Mouse (Mus musculus) erythroblast, adult 5-6 weeks (primary cell): ENCODE results near the gene Cd86. TPM values are rescaled to one million over a fixed set of nuclear protein-coding genes. Genes with fewer than 3 reads are reported as not detected.

ENCODE experiments used
- ATAC-seq: replicated peaks from 2 replicates; pipeline ENCODE4 v1.8.0; 2016; ENCODE audit warnings: moderate number of reproducible peaks, mild to moderate bottlenecking, moderate TSS enrichment, inconsistent platforms; ENCODE audit not compliant: poor library complexity, low FRiP score, severe bottlenecking
- total RNA-seq, 2 experiments: library from RNA; stranded (forward) in 1 of 2; stranded (reverse) in 1 of 2; fragments of 150-400 nt in 1 of 2; fragments of 200-764, 138-1000 nt in 1 of 2; gene quantifications; 2 replicates each; pipeline versions ENCODE4 v1.2.3 to v1.2.4; 2015 to 2017; ENCODE audit warnings: low replicate concordance in 2 of 2

Cd86 gene
- total RNA-seq (2015; ENCODE audit: low replicate concordance) (6.7 and 10.2 TPM in 2 replicates), total RNA-seq (2017; ENCODE audit: low replicate concordance) (6.6 and 12.8 TPM in 2 replicates)

DNA sequence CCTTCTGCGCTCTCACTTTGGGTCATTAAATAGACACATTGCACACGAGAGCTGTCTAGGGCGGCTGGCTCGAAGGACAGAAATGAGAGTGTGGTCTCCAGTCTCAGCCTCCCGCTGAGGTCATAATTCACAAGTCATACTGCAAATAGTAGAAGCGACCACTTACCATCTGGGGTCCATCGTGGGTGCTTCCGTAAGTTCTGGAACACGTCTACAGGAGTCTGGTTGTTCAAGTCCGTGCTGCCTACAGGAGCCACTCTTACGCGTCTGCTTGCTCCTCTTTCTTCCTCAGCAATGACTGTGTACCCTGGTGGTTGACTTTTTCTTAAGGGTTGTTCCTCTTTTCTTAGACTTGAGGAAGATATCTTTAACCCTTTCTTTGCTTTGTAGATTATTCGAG, at the start of gene Cd86:
TSS of gene Cd86 (minus strand) at position 300 of the 400 bp plus-strand sequence.
- no peak for ATAC-seq

DNA sequence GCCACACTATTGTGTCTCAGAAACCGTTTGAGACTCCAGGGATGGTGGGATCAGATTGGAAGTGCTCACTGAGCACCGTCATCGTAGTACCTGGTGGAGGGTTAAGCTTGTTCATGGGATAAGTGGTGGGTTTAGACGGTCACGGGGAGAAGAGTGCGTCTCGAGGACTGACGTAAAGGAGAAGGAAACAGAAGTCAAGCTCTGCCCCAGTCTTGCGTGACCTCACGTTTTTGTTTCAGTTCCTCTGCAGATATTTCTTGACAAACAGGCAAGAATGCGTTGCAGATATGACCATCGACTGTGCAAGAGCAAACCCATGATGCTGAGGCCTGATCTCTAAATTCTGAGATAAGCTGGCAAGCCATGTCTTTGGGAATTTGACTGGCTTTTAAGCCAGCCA, 45.9 kb upstream of the Cd86 start:
- no peak for ATAC-seq

DNA sequence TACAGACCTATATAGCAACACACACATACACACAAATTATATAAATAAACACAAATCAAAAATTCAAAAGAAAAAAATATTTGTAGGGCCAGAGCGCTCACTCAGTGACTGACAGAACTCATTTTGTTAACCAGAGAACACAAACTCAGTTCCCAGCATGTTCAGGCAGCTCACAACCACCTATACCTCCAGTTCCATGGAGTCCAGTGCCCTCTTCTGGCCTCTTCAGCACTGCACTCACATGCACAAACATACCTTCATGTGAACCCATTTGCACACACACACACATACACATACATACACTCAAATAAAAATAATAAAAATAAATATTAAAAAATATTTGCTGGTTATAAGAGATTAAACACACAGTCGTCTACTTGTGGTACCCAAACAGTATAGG, 44.9 kb upstream of the Cd86 start:
- no peak for ATAC-seq

DNA sequence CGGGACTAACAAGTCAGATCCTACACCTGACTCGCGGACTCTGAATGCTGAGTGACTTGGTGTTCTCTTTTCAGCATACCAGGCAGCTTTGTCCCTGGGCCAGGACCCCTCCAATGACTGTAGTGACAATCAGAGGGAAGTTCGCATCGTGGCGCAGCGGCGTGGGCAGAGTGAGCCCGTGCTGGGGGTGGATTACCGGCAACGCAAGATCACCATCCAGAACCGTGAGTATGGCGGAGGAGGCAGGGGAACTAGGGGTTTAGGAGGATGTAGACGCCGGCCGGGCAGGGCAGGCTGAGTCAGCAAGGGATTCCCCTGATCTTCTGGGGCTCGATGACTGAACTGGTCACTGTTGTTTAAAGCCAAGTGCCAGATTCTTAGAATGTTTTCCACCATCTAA, 43.5 kb upstream of the Cd86 start:
- ATAC-seq: no peak

DNA sequence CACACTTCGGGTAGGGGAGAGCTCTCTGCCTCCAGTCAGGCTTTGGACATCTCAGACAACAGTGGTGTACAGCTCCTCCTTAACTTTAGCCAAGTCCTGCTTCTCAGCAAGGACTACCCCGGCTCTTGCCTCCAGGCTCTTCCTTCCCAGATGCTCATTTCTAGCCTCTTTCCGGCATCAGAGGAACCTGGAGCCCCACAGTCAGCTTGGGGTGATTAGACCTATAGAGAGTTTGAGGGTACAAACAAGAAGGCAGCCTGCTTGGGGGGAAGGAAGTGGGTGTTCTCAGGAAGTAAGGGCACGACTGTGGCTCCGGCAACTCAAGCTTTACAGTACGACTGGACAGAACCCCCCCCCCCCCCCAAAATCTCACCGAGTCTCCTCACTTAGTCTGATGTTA, 42.9 kb upstream of the Cd86 start:
- ATAC-seq: no peak

DNA sequence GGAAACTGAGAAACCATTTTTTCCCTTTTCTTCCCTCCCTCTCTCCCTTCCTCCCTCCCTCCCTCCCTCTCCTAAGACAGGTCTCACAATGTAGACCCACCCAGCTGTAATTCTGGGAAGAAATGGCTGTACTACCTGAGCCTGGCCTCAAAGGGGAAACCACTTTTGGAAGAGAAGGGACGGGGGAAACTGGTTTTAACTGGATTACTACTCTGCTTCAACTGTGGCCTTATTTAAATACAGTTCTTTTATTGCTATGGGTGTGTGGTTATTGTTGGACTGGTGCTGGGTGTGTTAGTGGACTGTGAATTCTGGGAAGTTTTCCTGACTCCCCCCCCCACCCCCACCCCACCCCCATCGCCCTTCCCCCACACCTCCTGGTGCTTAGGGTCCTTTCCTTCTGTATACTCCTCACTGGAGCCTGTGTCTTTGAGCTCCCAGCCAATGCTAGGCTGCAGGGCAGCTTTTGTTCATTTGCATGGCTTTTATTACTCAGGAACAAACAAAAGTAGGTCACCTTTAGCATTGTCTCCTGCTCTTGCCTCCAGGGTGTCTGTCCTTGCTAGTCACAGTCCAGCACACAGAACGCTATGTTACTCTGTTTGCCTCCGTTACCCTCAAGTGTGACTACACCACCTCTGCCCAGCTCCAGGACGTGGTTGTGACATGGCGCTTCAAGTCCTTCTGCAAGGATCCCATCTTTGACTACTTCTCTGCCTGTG, 42.0 kb upstream of the Cd86 start:
- ATAC-seq: no peak

DNA sequence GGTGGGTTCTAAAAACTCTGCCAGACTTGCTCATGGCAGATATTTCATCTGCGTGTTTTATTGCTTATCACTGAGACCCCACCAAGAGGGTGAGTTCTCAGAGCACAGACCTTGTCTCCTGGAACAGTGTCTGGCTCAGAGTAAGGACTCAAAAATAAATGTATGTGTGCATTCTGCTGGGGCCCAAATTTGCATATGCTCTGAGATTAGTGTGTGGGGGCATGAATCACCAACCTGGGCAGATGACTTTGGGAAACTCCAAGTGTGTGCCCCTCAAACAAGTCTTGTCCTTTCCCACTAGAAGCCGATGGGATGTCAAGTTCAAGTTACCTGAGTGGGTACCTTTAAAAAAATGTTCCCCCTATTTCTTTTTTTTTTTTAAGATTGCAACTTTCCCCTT, 34.6 kb upstream of the Cd86 start:
- ATAC-seq: no peak

DNA sequence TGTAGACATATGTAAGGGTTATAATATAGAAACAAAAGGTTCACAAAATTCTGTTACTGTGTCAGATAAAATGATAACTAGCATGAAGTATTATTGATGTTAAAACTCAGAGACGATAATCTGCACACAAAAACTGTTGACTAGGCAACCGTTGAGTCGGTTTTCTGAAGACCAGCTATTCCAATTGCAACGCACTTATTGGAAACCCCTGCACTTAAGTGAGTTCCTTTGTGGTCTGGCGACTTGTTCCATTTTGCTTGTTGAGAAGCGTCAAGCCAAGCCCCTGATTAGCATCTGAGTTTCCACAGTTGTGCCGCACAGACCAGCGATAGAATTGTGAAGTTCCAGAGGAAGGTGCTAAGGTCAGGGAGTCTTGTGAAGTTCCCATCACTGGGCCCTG, 31.4 kb upstream of the Cd86 start:
- no peak for ATAC-seq

DNA sequence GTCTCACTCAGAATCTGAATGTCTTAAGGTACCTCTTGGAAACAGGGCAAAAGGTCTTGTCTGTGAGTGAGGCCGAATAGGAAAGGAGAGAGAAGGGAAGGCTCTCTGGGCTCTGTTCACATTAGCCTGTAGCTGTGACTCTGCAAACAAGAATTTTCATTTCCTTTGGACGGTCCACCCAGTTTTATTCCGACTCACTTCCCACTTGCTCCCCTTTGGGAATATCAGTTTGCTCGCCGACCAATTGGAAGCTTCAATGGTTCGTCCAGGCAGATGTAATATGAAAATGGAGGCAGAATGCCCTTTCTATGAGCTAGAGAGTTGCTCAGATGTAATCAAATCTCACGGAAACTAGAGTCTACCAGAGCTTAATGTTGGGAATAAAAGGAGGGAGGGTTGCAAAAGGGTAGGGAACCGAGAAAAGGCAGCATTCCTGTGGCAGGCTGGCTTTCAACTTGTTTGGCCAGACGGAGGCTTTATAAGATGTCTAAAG, 29.0 kb upstream of the Cd86 start:
- ATAC-seq: no peak

DNA sequence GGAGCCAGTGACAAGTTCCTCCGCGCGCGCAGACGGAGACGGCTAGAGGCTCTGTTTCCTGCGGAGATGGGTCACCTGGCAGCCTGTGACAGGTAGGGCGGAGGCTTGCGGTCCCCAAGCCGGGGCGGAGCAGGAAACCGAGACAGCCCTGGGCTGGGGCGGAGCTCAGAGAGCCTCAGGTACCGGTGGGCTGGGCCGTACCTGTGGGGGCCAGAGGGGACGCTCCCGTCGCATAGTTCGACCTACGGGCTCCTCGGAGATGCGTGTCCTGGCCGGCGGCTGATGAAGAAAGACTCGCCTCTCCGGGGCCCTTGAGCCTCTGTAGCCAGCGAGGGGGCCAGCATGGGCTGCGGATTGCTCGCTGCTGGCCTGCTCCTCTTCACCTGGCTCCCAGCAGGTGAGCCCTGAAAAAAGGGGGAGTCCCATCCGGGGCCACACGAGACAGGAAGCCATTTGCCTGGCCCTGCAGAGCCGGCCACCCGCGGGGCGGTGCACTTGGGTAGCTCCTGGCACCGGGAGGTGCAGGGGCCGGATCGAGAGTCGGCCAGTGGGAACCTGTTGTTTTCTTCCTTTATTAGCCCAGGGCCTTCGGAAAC, 28.0 kb upstream of the Cd86 start, which contains the start of gene Ildr1:
TSS of gene Ildr1 (plus strand) at position 161 of the 596 bp plus-strand sequence.
- no peak for ATAC-seq

DNA sequence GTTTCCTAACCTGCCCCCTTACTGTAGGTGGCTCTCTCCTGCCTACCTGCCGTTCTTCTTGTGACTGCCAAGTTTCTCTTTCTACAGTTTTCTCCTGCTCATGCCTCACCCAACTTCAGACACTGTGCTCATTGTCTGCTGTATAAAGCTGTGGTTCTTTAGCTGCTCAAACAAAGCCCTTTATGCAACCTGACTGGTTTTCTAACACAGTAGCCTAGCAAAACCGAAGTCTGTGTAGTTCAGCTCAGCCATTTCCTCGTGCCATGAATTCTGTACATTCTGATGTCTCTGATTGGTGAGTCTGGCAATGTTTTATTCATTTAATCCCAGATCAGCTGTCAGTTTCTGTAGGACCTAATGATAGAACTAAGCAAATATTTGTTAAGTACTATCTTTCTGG, 25.6 kb upstream of the Cd86 start:
- no peak for ATAC-seq

DNA sequence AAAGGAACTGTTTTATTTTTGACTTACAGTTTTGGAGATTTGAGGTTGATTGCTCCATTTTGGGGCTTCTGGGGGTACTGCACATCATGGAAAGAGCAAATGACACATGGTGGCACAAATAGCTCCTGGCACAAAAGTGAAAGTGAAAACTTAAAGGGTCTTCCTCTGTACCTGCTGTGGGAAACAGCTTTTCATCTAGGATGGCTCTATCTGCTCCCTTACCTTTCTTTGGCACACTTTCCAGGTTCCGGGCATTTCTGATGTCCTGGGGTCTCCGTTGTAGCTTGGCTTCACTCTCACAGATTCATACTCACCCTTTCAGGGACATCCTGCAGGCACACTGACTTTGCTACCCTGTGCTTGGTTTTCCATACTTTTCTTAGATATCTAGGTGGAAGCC, 22.2 kb upstream of the Cd86 start:
- ATAC-seq: no peak

DNA sequence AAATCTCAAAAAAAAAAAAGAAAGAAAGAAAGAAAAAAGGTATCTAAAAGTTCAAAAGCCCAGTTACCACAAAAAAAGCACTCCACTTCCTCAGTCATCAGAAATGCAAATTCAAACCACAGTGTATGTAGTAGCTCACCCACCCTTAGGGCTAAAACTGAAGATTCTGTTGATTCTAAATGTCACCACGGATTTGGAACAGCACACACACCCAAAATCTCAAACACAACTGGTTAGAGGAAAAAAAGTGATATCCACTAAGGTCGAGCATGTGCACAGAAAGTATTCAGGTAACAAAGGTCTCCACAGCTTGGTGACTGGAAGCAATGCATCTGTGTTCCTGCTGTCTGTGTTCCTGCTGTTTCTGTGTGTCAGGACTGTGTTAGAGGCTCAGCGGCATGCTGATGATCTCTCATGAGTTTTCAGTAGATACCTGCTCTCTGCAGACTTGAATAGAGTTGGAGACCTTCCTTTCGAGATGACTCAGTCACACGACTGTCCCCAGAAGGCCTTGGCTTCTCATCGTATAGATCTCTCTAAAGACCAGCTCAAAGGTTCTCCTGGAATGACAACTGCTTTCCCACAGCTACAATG, 18.5 kb upstream of the Cd86 start:
- ATAC-seq: no peak

DNA sequence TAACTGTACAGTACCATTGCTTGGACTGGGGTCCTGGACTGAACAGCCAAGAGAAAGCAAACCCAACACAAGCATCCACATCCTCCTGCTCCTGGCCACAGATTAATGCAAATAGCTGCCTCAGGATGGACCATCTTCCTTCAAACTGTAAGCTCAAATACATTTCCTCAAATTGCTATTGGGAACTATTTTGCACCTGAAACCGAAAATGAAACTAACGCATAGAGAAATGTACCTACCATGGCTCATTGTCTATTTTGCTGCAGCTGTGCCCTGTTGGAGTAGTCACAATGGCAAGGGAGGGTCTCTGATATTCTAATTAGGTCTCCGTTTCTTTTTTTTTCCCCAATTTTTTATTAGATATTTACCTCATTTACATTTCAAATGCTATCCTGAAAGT, 15.9 kb upstream of the Cd86 start:
- no peak for ATAC-seq

DNA sequence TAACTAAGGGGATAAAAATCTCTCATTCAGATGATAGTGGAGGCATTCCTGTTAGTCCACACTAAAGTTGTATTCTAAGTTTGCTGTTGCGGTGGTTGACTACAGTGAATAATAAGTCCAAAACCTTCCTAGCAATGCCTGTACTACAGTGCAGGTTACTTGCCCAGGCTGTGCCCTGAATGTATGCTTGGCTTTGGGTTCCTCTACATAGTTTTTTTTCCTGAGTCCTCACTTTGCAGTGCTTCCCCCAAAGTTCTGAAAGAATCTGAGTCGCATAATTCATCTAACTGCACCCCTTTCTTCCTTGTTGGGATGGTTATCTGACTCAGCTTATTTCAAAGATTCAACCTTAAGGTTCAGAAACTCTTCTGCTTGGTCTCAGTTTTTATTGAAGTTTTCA, 10.0 kb upstream of the Cd86 start:
- ATAC-seq: no peak

DNA sequence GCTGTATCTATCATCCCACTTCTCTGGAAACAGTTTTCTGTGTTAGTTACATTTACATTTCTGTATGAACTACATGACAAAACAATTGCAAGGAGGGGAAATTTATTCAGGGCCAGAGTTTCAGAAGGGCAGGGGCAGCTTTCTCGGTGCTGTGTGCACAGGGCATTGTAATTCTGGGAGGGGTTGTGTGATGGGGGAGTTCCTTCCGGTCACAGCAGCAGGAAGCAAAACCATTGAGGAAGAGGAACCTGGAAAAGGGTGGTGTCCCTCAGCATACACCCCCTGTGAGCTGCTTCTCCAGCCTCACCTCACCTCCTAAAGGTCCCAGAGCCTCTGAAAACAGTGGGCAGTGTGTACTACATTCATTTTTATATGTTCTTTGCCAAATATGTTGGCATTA, 9.4 kb upstream of the Cd86 start:
- no peak for ATAC-seq

DNA sequence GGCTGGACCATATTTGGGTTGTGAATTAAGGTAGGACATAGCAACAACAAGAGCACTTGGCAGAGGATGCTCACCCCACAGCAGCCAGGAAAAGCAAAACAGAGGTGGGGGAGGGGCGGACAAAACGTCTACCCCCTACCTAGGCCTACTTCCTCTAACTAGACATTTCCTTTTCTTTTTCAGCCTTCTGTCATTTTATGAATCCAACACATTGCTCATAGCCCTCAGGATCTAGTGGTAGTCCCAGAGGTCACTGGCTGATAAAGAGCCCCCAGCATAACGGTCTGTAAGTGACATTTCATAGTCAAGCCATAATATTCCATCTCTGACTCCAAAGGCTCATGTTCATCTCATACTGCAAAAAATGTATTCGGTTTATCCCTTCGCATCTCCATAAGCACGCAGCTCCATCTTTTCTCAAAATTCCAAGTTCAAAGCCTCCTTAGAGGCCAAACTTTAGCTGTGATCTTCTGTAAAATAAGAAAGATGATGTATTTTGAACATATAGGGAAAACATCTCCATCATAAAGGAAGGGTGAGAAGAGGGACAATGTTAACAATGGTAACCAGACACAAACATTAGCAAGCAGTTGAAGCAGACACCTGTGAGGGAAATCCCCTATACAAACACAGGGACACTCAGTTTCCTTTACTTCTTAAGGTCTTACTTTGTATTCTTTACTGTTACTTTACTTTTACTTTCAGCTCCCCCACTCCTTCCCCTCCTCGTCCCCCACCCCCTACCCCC, 8.8 kb upstream of the Cd86 start:
- no peak for ATAC-seq

DNA sequence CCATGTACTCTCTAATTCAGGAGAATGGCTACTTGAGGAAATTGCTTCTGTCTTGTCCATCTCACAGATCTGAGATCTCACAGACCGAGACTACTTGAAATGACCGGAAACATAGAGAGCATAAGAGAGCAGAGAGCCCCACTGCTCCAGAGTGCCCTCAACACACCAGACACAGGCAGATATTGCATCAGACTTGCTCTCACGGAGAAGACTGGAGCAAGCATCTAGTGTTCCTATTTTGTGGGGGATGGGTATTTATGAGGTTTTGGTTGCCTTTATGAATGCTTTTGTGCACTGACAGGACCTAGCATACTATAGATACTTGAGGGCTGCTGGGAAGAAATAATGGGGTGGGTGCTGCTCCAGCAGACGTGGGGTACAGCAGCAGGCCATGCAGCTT, 7.3 kb upstream of the Cd86 start:
- no peak for ATAC-seq

DNA sequence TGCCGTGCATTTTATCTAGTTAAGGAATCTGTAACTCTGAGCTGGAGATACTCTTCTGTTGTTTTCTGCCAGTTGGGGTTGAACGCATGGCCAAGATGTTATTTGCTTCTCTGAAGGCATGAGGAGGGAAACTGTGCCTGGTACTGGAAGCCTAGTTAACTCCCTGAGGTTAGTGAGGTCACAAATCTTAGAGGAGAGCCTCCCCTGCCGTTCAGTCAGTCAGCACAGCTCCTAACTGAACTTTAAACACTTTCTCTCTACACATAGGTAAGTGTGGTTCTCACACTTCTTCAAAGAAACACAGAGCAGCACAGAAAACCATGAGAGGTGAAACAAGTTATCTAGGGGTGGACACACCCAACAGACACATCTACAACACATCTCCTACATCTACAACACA, 4.7 kb upstream of the Cd86 start:
- no peak for ATAC-seq

DNA sequence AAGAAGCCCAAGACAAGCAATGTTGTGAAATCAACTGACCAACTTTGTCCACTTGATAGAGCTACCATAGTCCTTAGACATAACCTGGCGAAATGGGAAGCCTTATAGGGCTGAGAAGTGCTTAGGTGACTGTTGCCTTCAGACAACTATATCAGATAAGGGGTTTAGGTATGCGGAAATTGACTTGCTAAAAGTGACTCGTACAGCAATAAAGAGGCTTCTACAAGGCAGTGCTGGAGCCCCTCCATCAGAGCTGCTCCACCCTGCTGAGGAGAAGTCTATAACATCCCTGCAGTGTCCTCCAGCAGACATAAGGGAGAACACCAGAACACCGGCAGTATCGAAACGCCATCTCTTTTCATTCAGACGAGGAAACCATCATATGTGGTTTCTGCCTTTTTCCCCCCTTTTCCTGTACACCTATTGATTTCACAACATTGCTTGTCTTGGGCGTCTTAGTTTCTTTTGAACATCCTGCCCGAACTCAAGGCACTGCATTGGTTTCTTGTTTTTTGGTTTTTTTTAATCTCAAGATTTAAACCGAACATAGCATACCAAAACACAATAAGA, 652 bp upstream of the Cd86 start:
- ATAC-seq: no peak
